21 mouse cellular contexts compared by ENCODE assay signal in genomic region chr15:62272755-62273154, GRCm38 (mm10).
DNase-seq lines count a peak whose midpoint lies in the region; ATAC-seq and TF ChIP-seq lines count a peak whose summit lies in the region.
"Had no signal": no experiment of that assay in that cellular context is flagged by ENCODE, and none has a peak within 500 bp of the region (broad histone marks: within the 10 kb centered on the region; RNA-seq: fewer than 3 reads in every experiment).

No protein-coding gene starts in this region.

- in situ Hi-C loops in CH12.LX (cut with MboI; ENCODE audit: low pct_ligation_motif_present, low pct_unique_long_range_greater_than_20kb, low sequenced_read_pairs): loop anchor here (5.0 to 25.0 kb wide), 3 partner anchors 55 to 860 kb away; no protein-coding TSS in a partner anchor

- 0 out of 2 replicates have a peak, but pooled peaks have one; percentile 18 for TF ChIP-seq POLR2A in CH12.LX (IDR thresholded peaks at IDR 0.05; ENCODE audit: low read depth, low read length)

- H3K4me1 ChIP-seq in heart, embryonic 12.5 days (replicated peaks): no peaks in the 10 kb centered on the region
- peaks cover 51 to 85% of the 10 kb centered on the region in 2 experiments for H3K4me1 ChIP-seq in CH12.LX (ENCODE audit: control insufficient read depth in 1 of 2, insufficient read depth in 2 of 2)

- H3K27me3 ChIP-seq in heart, embryonic 12.5 days (replicated peaks): 0 out of 2 replicates have a peak, but pooled peaks cover 3% of the 10 kb centered on the region
- H3K27me3 ChIP-seq in CH12.LX (replicated peaks): no peaks in the 10 kb centered on the region
- H3K27me3 ChIP-seq: Patski had no signal

- 80% methylated on average over 2 of the region's 2 CpGs for WGBS in heart, embryonic 12.5 days

- no peaks in the 10 kb centered on the region for H3K36me3 ChIP-seq in heart, embryonic 12.5 days
- peaks cover under 1 to 4% of the 10 kb centered on the region in 2 experiments for H3K36me3 ChIP-seq in CH12.LX (replicated peaks in 1 of 2; ENCODE audit: control insufficient read depth in 1 of 2, insufficient read depth in 1 of 2, low read length in 1 of 2)
- H3K36me3 ChIP-seq: G1E had no signal

- ATAC-seq in heart, embryonic 12.5 days (ENCODE audit: insufficient number of reproducible peaks, low FRiP score): no peak
- ATAC-seq: activated CD4-positive, CD25-positive, alpha-beta regulatory T cell, adult 4 months; CD4-positive, CD25-positive, alpha-beta regulatory T cell, adult 4 months; Patski had no signal

- TF ChIP-seq RAD21 in CH12.LX (IDR thresholded peaks at IDR 0.05; ENCODE audit: low read depth, low read length): peak; percentile 16; the same call in 1 of the 2 replicates

- TF ChIP-seq CTCF in CH12.LX (conservative IDR thresholded peaks at IDR 0.05 in 1 of 2, IDR thresholded peaks at IDR 0.05 in 1 of 2; ENCODE audit: low read depth in 2 of 2, low read length in 2 of 2): no peak

- H3K4me3 ChIP-seq in heart, embryonic 12.5 days: no peak overlapping the region
- H3K4me3 ChIP-seq in CH12.LX (replicated peaks in 1 of 3; ENCODE audit: low read depth in 2 of 3, low read length in 2 of 3, poor library complexity in 1 of 3): no peak overlapping the region

- H3K27ac ChIP-seq in heart, embryonic 12.5 days (ENCODE audit: poor library complexity, severe bottlenecking): no peak overlapping the region
- H3K27ac ChIP-seq in CH12.LX (ENCODE audit: insufficient read depth, low read depth): peak overlapping the region; percentile 98

- intact Hi-C loops in gastrocnemius, postnatal 36 days (cut with DNase I): no loop called here

- H3K79me2 ChIP-seq in CH12.LX (replicated peaks; ENCODE audit: control insufficient read depth, extremely low read depth, insufficient read depth, poor library complexity, severe bottlenecking): no peaks in the 10 kb centered on the region

- peak; percentile 85; the same call in 1 of the 2 replicates for TF ChIP-seq EP300 in CH12.LX (IDR thresholded peaks at IDR 0.05; ENCODE audit: low read length)

- DNase-seq in heart, adult 11 months: peak; percentile 37
- peak; percentile 93 for DNase-seq in CH12.LX (ENCODE audit: extremely low read depth)
- peak; percentile 18 for DNase-seq in induced T-regulatory cell, adult 2 months (ENCODE audit: low read depth)
- no peak for DNase-seq in urinary bladder, adult 18-20 months (ENCODE audit: low spot score in 2 of 2)
- DNase-seq in gastrocnemius, postnatal 36 days: no peak
- DNase-seq: adrenal gland, adult 2 months; adrenal gland, adult 8-10 months; adrenal gland, postnatal 10 days; adrenal gland, postnatal 14 days; adrenal gland, postnatal 25 days; adrenal gland, postnatal 36 days; B cell, adult 2 months; cerebellum, adult 11 months; cerebellum, adult 11-12 months; cerebellum, adult 18-20 months; cerebellum, adult 2 months had no signal

- dilution Hi-C loops in CH12.LX (cut with MboI; ENCODE audit: extremely low pct_ligation_motif_present, extremely low pct_unique_long_range_greater_than_20kb, low sequenced_read_pairs): no loop called here

- H3K9me3 ChIP-seq in heart, embryonic 12.5 days (replicated peaks): no peaks in the 10 kb centered on the region
- H3K9me3 ChIP-seq in CH12.LX (replicated peaks; ENCODE audit: low read length): peaks cover 16% of the 10 kb centered on the region
- H3K9me3 ChIP-seq: G1E had no signal

- no peak overlapping the region for H3K9ac ChIP-seq in heart, embryonic 12.5 days
- H3K9ac ChIP-seq in CH12.LX (ENCODE audit: insufficient read depth, low read depth): peak overlapping the region; percentile 40; the same call in 1 of the 2 replicates

- H3K4me2 ChIP-seq in heart, embryonic 12.5 days: no peak overlapping the region
- 0 out of 2 replicates have a peak overlapping the region, but pooled peaks have one; percentile 21 for H3K4me2 ChIP-seq in CH12.LX (ENCODE audit: insufficient read depth, low read depth, poor library complexity, severe bottlenecking)

TF ChIP-seq in CH12.LX, 34 proteins besides CTCF, POLR2A, EP300 and RAD21:
- TF ChIP-seq TCF12 (IDR thresholded peaks at IDR 0.05; ENCODE audit: low read depth, low read length): peak; percentile 69; the same call in 1 of the 2 replicates
- no peak for TF ChIP-seq USF1 (IDR thresholded peaks at IDR 0.05; ENCODE audit: low read depth, low read length)
- 0 out of 2 replicates have a peak, but pooled peaks have one; percentile 68 for TF ChIP-seq KAT2A (IDR thresholded peaks at IDR 0.05; ENCODE audit: insufficient replicate concordance, low read length)
- TF ChIP-seq ZMIZ1 (IDR thresholded peaks at IDR 0.05; ENCODE audit: low read depth, low read length): no peak
- TF ChIP-seq SMC3 (IDR thresholded peaks at IDR 0.05; ENCODE audit: low read depth, low read length): no peak; the same call in 1 of the 2 replicates
- TF ChIP-seq MYC (IDR thresholded peaks at IDR 0.05; ENCODE audit: low read depth, low read length): peak; percentile 72; the same call in 1 of the 2 replicates
- TF ChIP-seq IRF4 (IDR thresholded peaks at IDR 0.05; ENCODE audit: low read depth, low read length): peak; percentile 84
- TF ChIP-seq TBP (conservative IDR thresholded peaks at IDR 0.05; ENCODE audit: low read depth, low read length): peak; percentile 38; the same call in 1 of the 2 replicates
- TF ChIP-seq SIN3A (IDR thresholded peaks at IDR 0.05; ENCODE audit: low read length): peak; percentile 46; the same call in 1 of the 2 replicates
- peak; percentile 39; the same call in 1 of the 2 replicates for TF ChIP-seq MAX (IDR thresholded peaks at IDR 0.05; ENCODE audit: low read length)
- peak; percentile 90 for TF ChIP-seq ETS1 (conservative IDR thresholded peaks at IDR 0.05; ENCODE audit: low read depth, low read length)
- peak; percentile 66 for TF ChIP-seq JUN (IDR thresholded peaks at IDR 0.05; ENCODE audit: insufficient read depth, low read depth, low read length)
- TF ChIP-seq HCFC1 (IDR thresholded peaks at IDR 0.05; ENCODE audit: low read depth, low read length): no peak
- no peak for TF ChIP-seq CHD1 (IDR thresholded peaks at IDR 0.05; ENCODE audit: low read depth, low read length)
- no peak for TF ChIP-seq PAX5 (IDR thresholded peaks at IDR 0.05; ENCODE audit: low read length)
- TF ChIP-seq MAFK (IDR thresholded peaks at IDR 0.05; ENCODE audit: insufficient replicate concordance, low read length): peak; percentile 86; the same call in 1 of the 2 replicates
- TF ChIP-seq NELFE (IDR thresholded peaks at IDR 0.05; ENCODE audit: low read depth, low read length): no peak
- peak; percentile 84; the same call in 1 of the 2 replicates for TF ChIP-seq JUND (conservative IDR thresholded peaks at IDR 0.05; ENCODE audit: low read depth, low read length)
- no peak for TF ChIP-seq E2F4 (IDR thresholded peaks at IDR 0.05; ENCODE audit: insufficient replicate concordance, low read depth, low read length)
- TF ChIP-seq BHLHE40 (IDR thresholded peaks at IDR 0.05; ENCODE audit: low read depth, low read length): peak; percentile 68; the same call in 1 of the 2 replicates
- peak; percentile 83 for TF ChIP-seq MEF2A (IDR thresholded peaks at IDR 0.05; ENCODE audit: borderline replicate concordance, low read depth, low read length)
- peak; percentile 73 for TF ChIP-seq CHD2 (IDR thresholded peaks at IDR 0.05; ENCODE audit: low read length)
- TF ChIP-seq RCOR1 (conservative IDR thresholded peaks at IDR 0.05; ENCODE audit: low read depth, low read length): 0 out of 2 replicates have a peak, but pooled peaks have one; percentile 68
TF ChIP-seq in CH12.LX: peak in this region for 15.

Comparison
In these comparisons a context has a peak if more than half of its experiments do, and no peak if none do; other contexts are left out.
1. DNase-seq: peak in heart, adult 11 months (single experiment), CH12.LX (single experiment) and induced T-regulatory cell, adult 2 months (single experiment); none in urinary bladder, adult 18-20 months (0 of 2) and gastrocnemius, postnatal 36 days (0 of 2).